Mouse (Mus musculus) G1E (cell line): Measurements from ENCODE around the gene Cphx1.
"Not testable (repeated sequence)": the region's sequence is repeated elsewhere in the genome, so short reads cannot be mapped to it uniquely, and the experiment has no call there.

ENCODE experiments used
- CTCF ChIP-seq: IDR thresholded peaks from 2 replicates; pipeline ENCODE4 v1.5.1; 2012; ENCODE audit warnings: low read depth, low read length, inconsistent platforms, mixed read lengths
- TAL1 ChIP-seq: conservative IDR thresholded peaks from 2 replicates; pipeline ENCODE4 v1.6.1; 2012; ENCODE audit warnings: low read depth, low read length, inconsistent platforms, mixed read lengths

DNA sequence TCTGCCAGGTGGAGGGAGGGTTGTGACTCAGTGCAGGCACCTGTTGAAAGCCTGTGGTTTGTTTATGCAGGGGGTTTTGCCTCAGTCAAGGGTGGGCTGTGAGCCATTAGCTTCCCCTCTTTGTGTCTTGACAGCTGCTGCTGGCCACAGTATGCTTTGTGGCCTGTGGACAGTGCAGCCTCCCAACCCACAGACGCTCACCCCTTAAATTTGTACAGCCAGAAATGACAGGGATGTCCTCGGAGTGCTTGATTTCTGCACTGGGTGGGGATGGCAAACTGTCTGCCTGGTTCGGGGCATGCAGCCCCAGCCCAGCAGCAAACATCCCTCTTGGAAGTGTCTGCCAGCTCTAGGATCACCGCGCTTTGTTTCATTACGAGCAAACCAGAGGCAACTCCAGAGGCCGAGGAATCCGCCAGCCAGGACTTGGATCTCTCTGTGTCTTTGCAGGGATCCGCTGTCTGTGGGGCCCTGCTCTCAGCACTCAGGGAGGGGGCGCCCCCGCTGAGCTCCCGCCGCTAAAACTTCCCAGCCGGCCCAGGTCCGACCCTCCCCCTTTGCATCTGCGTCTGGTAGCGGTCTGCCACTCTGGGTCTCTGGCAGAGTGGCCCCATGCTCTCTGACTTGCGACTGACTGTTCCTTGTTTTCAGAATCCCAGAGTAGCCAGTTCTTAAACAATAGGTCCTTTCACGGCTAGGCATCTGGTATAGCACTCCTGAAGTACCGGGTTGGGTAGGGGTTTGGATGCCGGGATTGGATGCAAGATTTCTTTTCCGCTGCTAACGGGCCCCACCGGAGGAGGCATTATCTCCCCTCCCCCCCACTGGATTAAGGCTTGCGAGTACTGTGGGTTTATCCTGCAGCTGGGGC lies 40.5 kb downstream of the Cphx1 start, which contains the start of gene Duxbl1:
- TF ChIP-seq CTCF, TAL1: not testable (repeated sequence)
